Mouse (Mus musculus): ENCODE measurements at regions not wholly inside any gene's neighbourhood (a gene's known extent, or its start where the extent isn't known, plus 50 kb on each side); places are given as distances from the start of the nearest gene placed in this dataset.

DNA sequence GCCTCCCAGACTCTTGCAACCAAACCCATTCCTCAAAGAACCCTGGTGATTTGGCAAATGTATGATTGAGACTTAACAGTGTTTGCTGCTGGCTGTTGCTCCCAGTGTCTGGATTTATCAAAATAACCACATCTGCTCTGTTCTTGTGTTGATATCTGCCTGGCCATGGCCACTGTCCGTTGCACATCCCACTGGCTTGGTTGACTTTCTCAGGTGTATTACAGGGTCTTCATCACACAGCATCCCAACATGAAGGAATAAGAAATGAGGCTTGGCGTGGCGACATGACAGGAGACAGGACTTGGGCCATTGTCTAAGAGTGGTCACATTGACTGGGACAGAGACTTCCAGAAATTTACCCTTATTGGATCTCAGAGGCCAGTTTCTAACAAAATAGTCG, 121.2 kb downstream of the Srek1 start:
- no peaks in the 10 kb centered on the region for H3K4me1 ChIP-seq (ENCODE audit: control insufficient read depth, insufficient read depth, low read length)
- H3K4me3 ChIP-seq (ENCODE audit: insufficient read depth, low read length) = no peak overlapping the region
- H3K27ac ChIP-seq (ENCODE audit: insufficient read depth, low read length) = no peak overlapping the region
- no peak for TF ChIP-seq CTCF (IDR thresholded peaks at IDR 0.05; ENCODE audit: borderline replicate concordance, insufficient read depth, low read length)
- no peak for TF ChIP-seq POLR2A (IDR thresholded peaks at IDR 0.05; ENCODE audit: low read depth, low read length)

DNA sequence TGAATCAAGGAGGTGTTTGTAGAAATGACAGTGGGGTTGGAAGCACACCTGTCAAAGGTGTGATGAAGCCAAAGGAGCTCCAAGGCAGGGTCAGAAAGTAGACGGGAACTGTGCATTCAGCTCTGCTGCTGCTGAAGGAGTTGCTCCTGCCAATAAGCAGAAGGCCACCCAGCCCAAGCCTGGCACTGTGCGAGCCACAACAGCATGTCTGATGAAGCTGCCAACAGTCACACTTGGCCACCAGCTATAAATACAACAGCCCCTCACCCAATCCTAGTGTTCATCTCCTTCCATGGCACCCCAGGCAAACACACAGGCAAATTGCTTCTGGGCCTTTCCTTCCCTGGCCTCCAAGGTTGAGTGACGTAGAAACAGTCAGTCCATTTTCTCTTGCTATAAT, 125.0 kb downstream of the Srek1 start:
- H3K4me3 ChIP-seq (ENCODE audit: insufficient read depth, low read length) = no peak overlapping the region
- no peaks in the 10 kb centered on the region for H3K4me1 ChIP-seq (ENCODE audit: control insufficient read depth, insufficient read depth, low read length)
- TF ChIP-seq CTCF (IDR thresholded peaks at IDR 0.05; ENCODE audit: borderline replicate concordance, insufficient read depth, low read length) = no peak
- no peak for TF ChIP-seq POLR2A (IDR thresholded peaks at IDR 0.05; ENCODE audit: low read depth, low read length)
- no peak overlapping the region for H3K27ac ChIP-seq (ENCODE audit: insufficient read depth, low read length)

DNA sequence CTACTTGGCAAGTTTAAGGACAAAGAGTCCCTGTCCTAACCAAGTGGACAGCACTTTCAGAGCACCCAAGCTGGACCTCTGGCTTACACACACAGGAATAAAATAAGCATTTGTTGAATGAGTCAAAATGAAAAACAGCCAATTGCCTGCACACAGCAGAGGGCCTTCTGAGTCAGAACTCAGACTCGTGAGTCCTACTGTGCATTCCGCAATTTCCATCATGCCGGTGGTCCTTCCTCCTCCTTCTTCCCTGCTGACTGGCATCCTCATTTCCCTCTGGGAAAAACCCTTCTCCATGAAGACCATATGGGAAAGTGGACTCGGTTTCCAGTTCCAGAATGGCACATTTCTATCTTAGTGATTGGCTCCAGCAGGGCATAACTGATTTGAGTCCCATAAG, 126.4 kb downstream of the Srek1 start:
- Histone ChIP-seq H3K4me3 (ENCODE audit: insufficient read depth, low read length) (no peak overlapping the region), H3K27ac (ENCODE audit: insufficient read depth, low read length) (no peak overlapping the region), H3K4me1 (ENCODE audit: control insufficient read depth, insufficient read depth, low read length) (no peaks in the 10 kb centered on the region)
- TF ChIP-seq POLR2A (IDR thresholded peaks at IDR 0.05; ENCODE audit: low read depth, low read length) (no peak), CTCF (IDR thresholded peaks at IDR 0.05; ENCODE audit: borderline replicate concordance, insufficient read depth, low read length) (no peak)

- H3K4me3 ChIP-seq (ENCODE audit: insufficient read depth, low read length) = no peak overlapping the region
- TF ChIP-seq POLR2A (IDR thresholded peaks at IDR 0.05; ENCODE audit: low read depth, low read length) (no peak), CTCF (IDR thresholded peaks at IDR 0.05; ENCODE audit: borderline replicate concordance, insufficient read depth, low read length) (peak; percentile 44; the same call in 1 of the 2 replicates)
- no peak overlapping the region for H3K27ac ChIP-seq (ENCODE audit: insufficient read depth, low read length)
- H3K4me1 ChIP-seq (ENCODE audit: control insufficient read depth, insufficient read depth, low read length) = no peaks in the 10 kb centered on the region
Measured at GRCm38 (mm10) chr13:103646035-103646434, 128.4 kb downstream of the Srek1 start.

DNA sequence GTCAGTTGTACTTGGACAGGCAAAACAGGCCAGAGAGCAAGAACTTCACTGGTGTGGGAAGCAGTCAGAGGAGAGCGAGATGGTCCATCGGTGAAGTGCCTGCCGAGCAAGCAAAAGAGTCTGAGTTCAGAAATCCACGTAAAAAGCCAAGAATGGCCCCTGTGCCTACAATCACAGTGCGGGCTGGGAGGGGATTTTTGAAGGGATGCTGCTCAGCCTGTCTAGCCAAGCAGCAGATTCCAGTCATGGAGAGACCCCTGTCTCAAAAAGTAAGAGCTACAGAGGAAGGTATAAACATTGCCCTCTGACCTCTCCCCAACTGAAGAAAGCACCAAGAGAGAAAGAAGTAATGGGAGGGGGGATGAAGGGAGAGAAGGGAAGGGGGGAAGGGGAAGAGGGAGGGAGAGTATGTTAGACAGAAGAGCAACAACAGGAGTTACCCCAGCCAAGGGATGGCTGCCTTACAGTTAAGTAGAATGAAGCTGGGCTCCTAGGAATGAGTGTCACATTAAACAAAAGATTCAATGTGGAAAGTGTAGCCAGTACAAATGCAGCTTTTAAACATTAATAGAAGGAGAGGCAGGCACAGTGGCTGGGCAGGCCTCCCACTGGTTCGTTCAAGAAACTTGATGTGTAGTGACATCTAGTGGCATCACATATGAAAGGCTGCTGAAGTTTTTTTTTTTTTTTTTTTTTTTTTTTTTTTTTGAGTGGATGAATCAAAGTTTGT, 130.2 kb downstream of the Srek1 start:
- TF ChIP-seq POLR2A (IDR thresholded peaks at IDR 0.05; ENCODE audit: low read depth, low read length) = no peak
- TF ChIP-seq CTCF (IDR thresholded peaks at IDR 0.05; ENCODE audit: borderline replicate concordance, insufficient read depth, low read length) = no peak
- Histone ChIP-seq H3K4me3 (ENCODE audit: insufficient read depth, low read length) (no peak overlapping the region), H3K4me1 (ENCODE audit: control insufficient read depth, insufficient read depth, low read length) (no peaks in the 10 kb centered on the region), H3K27ac (ENCODE audit: insufficient read depth, low read length) (no peak overlapping the region)

GRCm38 (mm10) chr13:103643486-103643885, 130.9 kb downstream of the Srek1 start:
- H3K4me3 ChIP-seq (ENCODE audit: insufficient read depth, low read length) = no peak overlapping the region
- no peaks in the 10 kb centered on the region for H3K4me1 ChIP-seq (ENCODE audit: control insufficient read depth, insufficient read depth, low read length)
- TF ChIP-seq CTCF (IDR thresholded peaks at IDR 0.05; ENCODE audit: borderline replicate concordance, insufficient read depth, low read length) (no peak), POLR2A (IDR thresholded peaks at IDR 0.05; ENCODE audit: low read depth, low read length) (no peak)

DNA sequence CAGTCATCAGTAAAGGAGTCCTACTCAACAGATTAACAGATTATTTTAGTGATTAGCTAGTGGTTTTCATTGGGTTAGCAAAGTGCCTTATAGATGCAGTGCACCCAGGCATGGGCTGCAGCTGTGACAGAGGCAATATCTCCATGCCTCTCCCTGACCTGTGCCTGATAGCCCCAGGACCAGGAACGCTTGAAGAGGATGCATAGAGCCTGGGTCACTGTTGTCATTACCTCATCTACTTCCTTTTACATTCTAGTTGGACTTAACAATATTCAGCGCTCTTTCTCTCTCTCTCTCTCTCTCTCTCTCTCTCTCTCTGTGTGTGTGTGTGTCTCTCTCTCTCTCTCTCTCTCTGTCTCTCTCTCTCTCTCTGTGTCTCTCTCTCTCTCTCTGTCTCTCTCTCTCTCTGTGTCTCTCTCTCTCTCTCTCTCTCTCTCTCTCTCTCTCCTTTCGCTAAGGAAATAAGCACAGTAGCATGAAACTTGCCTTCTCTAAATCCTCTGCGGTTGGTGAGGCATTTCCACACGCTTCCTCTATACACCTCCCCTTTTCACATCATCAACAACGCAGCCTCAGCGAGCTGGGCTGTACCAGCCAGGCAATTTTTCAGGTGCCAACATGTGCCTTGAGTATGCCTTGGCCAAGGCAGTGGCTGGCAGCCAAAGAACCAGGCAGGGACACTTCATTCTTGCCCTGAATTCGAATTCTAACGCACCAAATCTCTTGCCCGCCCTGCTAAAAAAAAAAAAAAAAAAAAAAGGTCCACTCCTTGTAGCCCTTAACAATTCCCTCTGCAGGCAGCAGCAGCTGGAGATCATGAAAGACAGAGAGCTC, 131.6 kb downstream of the Srek1 start:
- TF ChIP-seq CTCF (IDR thresholded peaks at IDR 0.05; ENCODE audit: borderline replicate concordance, insufficient read depth, low read length) (no peak), POLR2A (IDR thresholded peaks at IDR 0.05; ENCODE audit: low read depth, low read length) (no peak)
- Histone ChIP-seq H3K4me3 (ENCODE audit: insufficient read depth, low read length) (no peak overlapping the region), H3K4me1 (ENCODE audit: control insufficient read depth, insufficient read depth, low read length) (no peaks in the 10 kb centered on the region), H3K27ac (ENCODE audit: insufficient read depth, low read length) (no peak overlapping the region)

More at GRCm38 (mm10) chr13:103643486-103643885, 130.9 kb downstream of the Srek1 start:
- no peak overlapping the region for H3K27ac ChIP-seq (ENCODE audit: insufficient read depth, low read length)

GRCm38 (mm10) chr13:103638038-103638437, 136.4 kb downstream of the Srek1 start:
- no peak for TF ChIP-seq POLR2A (IDR thresholded peaks at IDR 0.05; ENCODE audit: low read depth, low read length)
- TF ChIP-seq CTCF (IDR thresholded peaks at IDR 0.05; ENCODE audit: borderline replicate concordance, insufficient read depth, low read length) = no peak
- Histone ChIP-seq H3K4me1 (ENCODE audit: control insufficient read depth, insufficient read depth, low read length) (no peaks in the 10 kb centered on the region), H3K4me3 (ENCODE audit: insufficient read depth, low read length) (no peak overlapping the region), H3K27ac (ENCODE audit: insufficient read depth, low read length) (no peak overlapping the region)

DNA sequence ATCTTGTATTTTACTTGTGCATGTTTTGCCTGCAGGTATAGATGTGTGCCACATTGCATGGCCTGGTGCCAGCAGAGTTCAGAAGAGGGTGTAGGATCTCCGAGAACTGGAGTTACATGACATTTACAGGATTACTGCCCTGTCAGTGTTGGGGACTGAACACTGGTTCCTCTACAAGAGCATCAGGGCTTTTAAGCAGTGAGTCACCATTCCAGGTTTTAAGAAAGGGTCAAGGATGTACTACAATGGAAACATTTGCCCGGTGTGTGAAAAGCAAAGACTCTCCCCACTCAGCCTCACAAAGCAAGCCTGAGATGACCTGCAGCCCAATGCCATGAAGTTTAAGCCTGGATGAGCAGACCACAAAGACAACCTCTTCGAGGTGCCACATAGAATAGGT, 137.0 kb downstream of the Srek1 start:
- Histone ChIP-seq H3K27ac (ENCODE audit: insufficient read depth, low read length) (no peak overlapping the region), H3K4me1 (ENCODE audit: control insufficient read depth, insufficient read depth, low read length) (no peaks in the 10 kb centered on the region), H3K4me3 (ENCODE audit: insufficient read depth, low read length) (no peak overlapping the region)
- TF ChIP-seq CTCF (IDR thresholded peaks at IDR 0.05; ENCODE audit: borderline replicate concordance, insufficient read depth, low read length) (no peak), POLR2A (IDR thresholded peaks at IDR 0.05; ENCODE audit: low read depth, low read length) (no peak)

DNA sequence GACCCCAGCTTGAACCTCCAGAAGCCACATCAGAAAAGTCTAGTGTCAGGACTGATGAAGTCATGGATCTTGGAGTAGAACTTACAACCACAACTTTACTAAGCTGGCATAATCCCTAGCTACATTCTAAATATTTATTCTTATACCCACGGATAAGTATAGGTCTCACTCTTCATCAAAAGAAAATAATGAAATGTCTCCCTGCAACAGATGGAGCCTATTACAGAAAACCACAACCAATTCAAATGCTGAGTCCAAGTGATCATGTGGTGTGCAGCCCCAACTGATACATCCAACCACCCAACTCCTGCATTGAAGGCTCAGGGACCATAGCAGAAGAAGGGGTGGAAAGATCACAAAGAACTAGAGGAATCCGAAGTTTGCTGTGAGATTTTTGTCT, 137.8 kb downstream of the Srek1 start:
- H3K4me1 ChIP-seq (ENCODE audit: control insufficient read depth, insufficient read depth, low read length) = no peaks in the 10 kb centered on the region
- TF ChIP-seq POLR2A (IDR thresholded peaks at IDR 0.05; ENCODE audit: low read depth, low read length) (no peak), CTCF (IDR thresholded peaks at IDR 0.05; ENCODE audit: borderline replicate concordance, insufficient read depth, low read length) (no peak)
- no peak overlapping the region for H3K4me3 ChIP-seq (ENCODE audit: insufficient read depth, low read length)
- no peak overlapping the region for H3K27ac ChIP-seq (ENCODE audit: insufficient read depth, low read length)

Data from embryonic fibroblast, embryonic 13.5 days (primary cell).